Mouse (Mus musculus) stomach, postnatal 0 days (tissue): ENCODE data around the gene Gnb4. TPM values are rescaled to one million over a fixed set of nuclear protein-coding genes. Genes with fewer than 3 reads are reported as not detected.
A peak's percentile ranks its signal among the peaks of the same experiment; 100 is the strongest.

ENCODE experiments used
- ATAC-seq: fragments of 200-750 bp; cut with Nextera tagmentation; 2 replicates; pipeline ENCODE4 v1.8.0; 2017; ENCODE audit not compliant: low FRiP score, low TSS enrichment
- DNase-seq: peaks from one replicate; pipeline ENCODE4 v3.0.0-alpha.2; 2016; ENCODE audit warnings: low spot score
- H3K27ac ChIP-seq: fragments of 300-500 bp; sonication (generic); replicated peaks from 2 replicates; pipeline ENCODE4 v1.5.1; 2014; ENCODE audit warnings: mild to moderate bottlenecking, control low read depth
- H3K27me3 ChIP-seq: fragments of 300-500 bp; sonication (generic); 2 replicates; pipeline ENCODE4 v1.6.1; 2014; ENCODE audit warnings: low read length; ENCODE audit not compliant: control insufficient read depth, insufficient read depth
- H3K36me3 ChIP-seq: fragments of 300-500 bp; sonication (generic); 2 replicates; pipeline ENCODE4 v1.6.1; 2014; ENCODE audit warnings: low read length, mixed read lengths; ENCODE audit not compliant: control insufficient read depth, insufficient read depth
- H3K4me1 ChIP-seq: fragments of 300-500 bp; sonication (generic); replicated peaks from 2 replicates; pipeline ENCODE4 v1.6.1; 2014; ENCODE audit warnings: antibody characterized with exemption; ENCODE audit not compliant: control insufficient read depth, insufficient read depth
- H3K4me2 ChIP-seq: fragments of 300-500 bp; sonication (generic); replicated peaks from 2 replicates; pipeline ENCODE4 v1.6.1; 2014; ENCODE audit warnings: low read depth, mild to moderate bottlenecking, control low read depth, moderate library complexity
- H3K4me3 ChIP-seq: fragments of 300-500 bp; sonication (generic); 2 replicates; pipeline ENCODE4 v1.5.1; 2014; ENCODE audit warnings: low read depth, low read length, control low read depth
- H3K9ac ChIP-seq: fragments of 300-500 bp; sonication (generic); 2 replicates; pipeline ENCODE4 v1.6.1; 2014; ENCODE audit warnings: mild to moderate bottlenecking, low read length, control low read depth, mixed read lengths
- H3K9me3 ChIP-seq: fragments of 300-500 bp; sonication (generic); 2 replicates; pipeline ENCODE4 v1.6.1; 2016; ENCODE audit warnings: low read length; ENCODE audit not compliant: control insufficient read depth
- CTCF ChIP-seq: IDR thresholded peaks from 2 replicates; pipeline ENCODE4 v1.5.1; 2016; ENCODE audit warnings: antibody characterized with exemption, low read depth, mild to moderate bottlenecking, moderate library complexity
- EP300 ChIP-seq: optimal IDR thresholded peaks from 2 replicates; pipeline ENCODE3; 2016; ENCODE audit warnings: antibody characterized with exemption
- WGBS: fragments of 180-500 bp; shearing (Covaris S2); extraction: QIAGEN DNeasy Blood & Tissue Kit; methylation state at CpG from one replicate; pipeline ENCODE4 v1.1.7; 2014; 5-methylcytosine and 5-hydroxymethylcytosine counted together
- polyA plus RNA-seq: library from polyadenylated mRNA; unstranded; fragments of >200 nt; fragmentation: Nextera tagmentation; extraction: Ambion mirVana; gene quantifications from 2 replicates; pipeline ENCODE4 v1.2.1, GENCODE M21; 2015

The Gnb4 gene
- polyA plus RNA-seq, 1 experiment from 2014 or later, result 42.6 TPM

DNA sequence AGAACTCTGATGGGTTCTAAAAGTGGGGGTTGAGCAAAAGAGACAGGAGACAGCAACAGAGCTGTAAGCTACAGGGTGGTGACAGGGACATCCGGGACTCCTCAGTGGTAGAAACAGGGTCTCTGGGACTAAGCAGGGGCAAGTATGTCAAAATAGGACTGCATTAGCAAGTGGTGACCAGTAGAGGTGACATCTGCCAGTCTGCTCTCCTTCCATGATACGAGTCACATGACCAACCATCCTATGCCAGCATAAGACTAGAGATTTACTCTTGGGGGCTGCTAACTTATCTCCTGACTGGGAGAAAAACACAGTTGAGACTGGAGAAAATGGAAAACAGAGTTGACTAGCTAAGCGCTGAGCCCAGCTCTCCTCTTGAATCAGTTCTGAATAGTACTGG is 30.1 kb downstream of the Gnb4 start:
- Histone ChIP-seq H3K27ac (no peak overlapping the region), H3K9ac (no peak overlapping the region), H3K4me1 (no peaks in the 10 kb centered on the region), H3K4me3 (no peak overlapping the region), H3K4me2 (no peak overlapping the region), H3K9me3 (no peaks in the 10 kb centered on the region), H3K27me3 (no peaks in the 10 kb centered on the region), H3K36me3 (peaks cover 13% of the 10 kb centered on the region)
- ATAC-seq (no peak), DNase-seq (no peak)
- WGBS, result 94% methylated on average over 3 of the region's 3 CpGs
- TF ChIP-seq EP300 (no peak), CTCF (peak; percentile 22; the same call in 1 of the 2 replicates)

- H3K4me1 ChIP-seq, result no peaks in the 10 kb centered on the region
- H3K36me3 ChIP-seq, result peaks cover 16% of the 10 kb centered on the region
- H3K9ac ChIP-seq, result no peak overlapping the region
- H3K27me3 ChIP-seq, result no peaks in the 10 kb centered on the region
- TF ChIP-seq EP300 (no peak), CTCF (no peak)
- no peak overlapping the region for H3K4me2 ChIP-seq
- 87% methylated on average over 4 of the region's 4 CpGs for WGBS
- H3K4me3 ChIP-seq, result no peak overlapping the region
- no peak for DNase-seq
- H3K27ac ChIP-seq, result no peak overlapping the region
- ATAC-seq, result no peak
- no peaks in the 10 kb centered on the region for H3K9me3 ChIP-seq
Observed at GRCm38 (mm10) chr3:32583489-32583888, 32.9 kb downstream of the Gnb4 start.

DNA sequence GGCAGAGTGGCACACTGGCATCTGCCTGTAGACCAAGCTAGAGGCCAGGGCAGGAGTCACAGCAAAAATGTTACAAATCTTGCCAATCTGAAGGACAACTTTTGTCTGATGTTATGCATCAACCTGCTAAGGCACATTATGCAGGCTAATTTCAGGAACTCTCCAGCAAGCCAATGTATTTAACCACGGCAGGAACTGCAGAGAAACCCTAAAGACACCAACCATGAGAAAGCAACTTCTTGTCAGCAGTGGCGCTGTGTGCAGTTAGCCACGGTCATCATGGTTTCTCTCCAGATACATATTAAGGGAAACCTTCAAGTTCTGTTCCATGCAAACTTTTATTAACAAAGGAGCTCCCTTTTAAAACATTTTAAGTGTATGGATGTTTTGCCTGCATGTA is 34.5 kb downstream of the Gnb4 start:
- Histone ChIP-seq H3K9me3 (no peaks in the 10 kb centered on the region), H3K4me2 (no peak overlapping the region), H3K9ac (no peak overlapping the region), H3K4me1 (no peaks in the 10 kb centered on the region), H3K27me3 (no peaks in the 10 kb centered on the region), H3K4me3 (no peak overlapping the region), H3K36me3 (peaks cover 17% of the 10 kb centered on the region; the same call in 1 of the 2 replicates), H3K27ac (no peak overlapping the region)
- ATAC-seq (no peak), DNase-seq (no peak)
- TF ChIP-seq EP300 (no peak), CTCF (no peak)
- 83% methylated on average over 3 of the region's 3 CpGs for WGBS

DNA sequence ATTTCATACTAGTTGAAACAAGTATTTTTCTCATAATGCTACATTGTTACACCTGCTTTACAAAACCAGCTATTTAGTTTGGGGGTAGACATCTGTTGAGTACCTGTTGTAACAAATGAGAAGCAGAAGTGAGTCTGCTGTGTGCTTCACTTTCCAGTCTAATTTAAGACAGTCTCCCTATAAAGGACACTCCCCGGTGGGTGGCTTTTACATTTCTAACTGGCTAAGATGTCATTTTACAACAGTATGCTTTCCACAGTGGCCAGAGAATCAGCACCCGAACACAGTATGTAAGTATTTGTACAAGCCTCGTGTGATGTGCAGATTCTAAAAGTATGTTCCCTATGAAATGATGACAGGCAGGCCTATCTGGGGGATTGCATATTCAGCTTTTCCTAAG is 35.6 kb downstream of the Gnb4 start:
- Histone ChIP-seq H3K9me3 (no peaks in the 10 kb centered on the region), H3K27ac (no peak overlapping the region), H3K36me3 (peaks cover 13% of the 10 kb centered on the region; the same call in 1 of the 2 replicates), H3K4me3 (no peak overlapping the region), H3K4me2 (no peak overlapping the region), H3K9ac (no peak overlapping the region), H3K4me1 (no peaks in the 10 kb centered on the region), H3K27me3 (no peaks in the 10 kb centered on the region)
- WGBS, result 76% methylated on average over 3 of the region's 3 CpGs
- ATAC-seq (no peak), DNase-seq (no peak)
- TF ChIP-seq CTCF (no peak), EP300 (no peak)

GRCm38 (mm10) chr3:32578772-32579171 is 37.6 kb downstream of the Gnb4 start:
- Histone ChIP-seq H3K4me3 (no peak overlapping the region), H3K27me3 (no peaks in the 10 kb centered on the region), H3K9ac (no peak overlapping the region), H3K36me3 (peaks cover 13% of the 10 kb centered on the region; the same call in 1 of the 2 replicates), H3K4me2 (no peak overlapping the region), H3K27ac (no peak overlapping the region), H3K4me1 (no peaks in the 10 kb centered on the region), H3K9me3 (no peaks in the 10 kb centered on the region)
- WGBS, result 89% methylated on average over 5 of the region's 5 CpGs
- no peak for DNase-seq
- ATAC-seq, result no peak
- TF ChIP-seq EP300 (no peak), CTCF (no peak)

DNA sequence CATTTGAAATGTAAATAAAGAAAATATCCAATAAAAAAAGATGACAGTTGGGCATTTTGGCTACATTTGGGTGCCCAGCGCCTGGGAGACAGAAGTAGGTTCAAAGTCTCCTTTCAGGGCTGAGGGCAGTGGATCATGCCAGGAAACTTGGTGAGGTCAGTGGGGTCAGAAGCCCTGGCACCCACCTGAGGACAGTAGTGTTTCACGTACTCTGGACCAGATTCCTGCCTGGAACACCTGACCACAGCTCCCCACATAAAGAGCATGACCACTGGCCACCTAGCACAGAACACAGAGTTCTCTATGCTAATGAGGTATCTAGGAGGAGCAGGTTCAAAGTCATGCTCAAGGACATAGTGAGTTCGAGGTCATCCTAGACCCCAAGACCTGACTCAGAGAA is 41.2 kb downstream of the Gnb4 start:
- Histone ChIP-seq H3K27ac (no peak overlapping the region), H3K9me3 (no peaks in the 10 kb centered on the region), H3K4me3 (no peak overlapping the region), H3K36me3 (peaks cover 5% of the 10 kb centered on the region; the same call in 1 of the 2 replicates), H3K4me2 (no peak overlapping the region), H3K9ac (no peak overlapping the region), H3K27me3 (no peaks in the 10 kb centered on the region), H3K4me1 (no peaks in the 10 kb centered on the region)
- 94% methylated on average over 3 of the region's 3 CpGs for WGBS
- no peak for DNase-seq
- TF ChIP-seq CTCF (no peak), EP300 (no peak)
- no peak for ATAC-seq
